8 mouse cellular contexts compared by ENCODE assay signal in the genomic region with DNA sequence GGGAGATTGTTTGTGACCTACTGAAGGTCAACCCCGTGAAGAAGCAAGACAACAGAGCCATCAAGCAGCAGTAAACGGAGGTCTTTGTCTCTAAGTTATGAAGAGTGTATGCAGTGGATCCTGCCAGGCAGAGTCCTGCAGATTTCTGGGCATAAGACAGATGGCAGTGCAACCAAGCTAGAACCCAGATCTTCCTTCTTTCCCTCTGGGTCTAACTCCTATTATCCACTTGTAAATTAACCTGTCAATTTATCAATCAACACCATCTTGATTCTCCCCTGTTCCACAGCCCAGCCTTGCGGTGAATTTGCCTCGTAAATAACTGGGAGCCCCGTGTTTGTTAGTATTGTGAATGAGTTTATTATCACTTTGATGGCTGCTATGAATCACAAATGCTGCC.
DNase-seq lines count a peak whose midpoint lies in the region; ATAC-seq lines count a peak whose summit lies in the region.

No protein-coding gene starts in this region.

- no peak for DNase-seq in frontal cortex, postnatal 25 days (ENCODE audit: low spot score in 2 of 2)
- DNase-seq in 3134 (ENCODE audit: extremely low read depth, insufficient read length, low spot score) = peak; percentile 17
- DNase-seq in embryo, embryonic 9.5 days (ENCODE audit: extremely low spot score) = peak; percentile 32
- peak; percentile 13 for DNase-seq in layer of hippocampus, adult 11-12 months (ENCODE audit: low spot score)
- peak; percentile 66 for DNase-seq in retina, embryonic 14.5 days (ENCODE audit: low spot score)
- DNase-seq in thymus, postnatal 0 days (ENCODE audit: low spot score) = no peak
- no peak for DNase-seq in spleen, adult 12 weeks (ENCODE audit: low spot score)

- ATAC-seq in frontal cortex, adult (ENCODE audit: low TSS enrichment) = peak; percentile 79

Comparison
In these comparisons a context has a peak if more than half of its experiments do, and no peak if none do; other contexts are left out.
1. DNase-seq: peak in 3134 (single experiment), embryo, embryonic 9.5 days (single experiment), layer of hippocampus, adult 11-12 months (single experiment) and retina, embryonic 14.5 days (single experiment); none in frontal cortex, postnatal 25 days (0 of 2), thymus, postnatal 0 days (single experiment) and spleen, adult 12 weeks (single experiment).